Mouse (Mus musculus) layer of hippocampus, adult 11-12 months (tissue): ENCODE measurements at regions not wholly inside any gene's neighbourhood (a gene's known extent, or its start where the extent isn't known, plus 50 kb on each side); places are given as distances from the start of the nearest gene placed in this dataset.

Experiments
- DNase-seq: peaks from one replicate; pipeline ENCODE4 v3.0.0; 2022; ENCODE audit warnings: low spot score

GRCm38 (mm10) chr6:98754487-98754886, 411.9 kb upstream of the Gm765 start:
- DNase-seq = no peak

- no peak for DNase-seq
Observed at GRCm38 (mm10) chr6:98748618-98749017, 406.1 kb upstream of the Gm765 start.

- no peak for DNase-seq
Observed at GRCm38 (mm10) chr6:98746976-98747375, 404.4 kb upstream of the Gm765 start.

GRCm38 (mm10) chr6:98740447-98740846, 397.9 kb upstream of the Gm765 start:
- DNase-seq = no peak

- no peak for DNase-seq
Observed at GRCm38 (mm10) chr6:98731010-98731530, 388.5 kb upstream of the Gm765 start.

GRCm38 (mm10) chr6:98726605-98727144, 384.1 kb upstream of the Gm765 start:
- no peak for DNase-seq

GRCm38 (mm10) chr6:98704887-98705622, 362.5 kb upstream of the Gm765 start:
- DNase-seq = no peak

GRCm38 (mm10) chr6:98697571-98697970, 355.0 kb upstream of the Gm765 start:
- no peak for DNase-seq

GRCm38 (mm10) chr6:98693411-98693810, 350.9 kb upstream of the Gm765 start:
- DNase-seq = no peak

GRCm38 (mm10) chr6:98690133-98690532, 347.6 kb upstream of the Gm765 start:
- no peak for DNase-seq

GRCm38 (mm10) chr6:98689395-98689794, 346.8 kb upstream of the Gm765 start:
- peak; percentile 39 for DNase-seq

- no peak for DNase-seq
Observed at GRCm38 (mm10) chr6:98688624-98689023, 346.1 kb upstream of the Gm765 start.

- DNase-seq = no peak
Observed at GRCm38 (mm10) chr6:98666388-98666989, 323.9 kb upstream of the Gm765 start.

GRCm38 (mm10) chr6:98651827-98652226, 309.3 kb upstream of the Gm765 start:
- no peak for DNase-seq

GRCm38 (mm10) chr6:98651315-98651714, 308.8 kb upstream of the Gm765 start:
- DNase-seq = no peak

GRCm38 (mm10) chr6:98640316-98640715, 297.8 kb upstream of the Gm765 start:
- no peak for DNase-seq

GRCm38 (mm10) chr6:98635816-98636215, 293.3 kb upstream of the Gm765 start:
- DNase-seq = no peak

- peak; percentile 44 for DNase-seq
Observed at GRCm38 (mm10) chr6:98632278-98633063, 289.9 kb upstream of the Gm765 start.

GRCm38 (mm10) chr6:98631269-98631668, 288.7 kb upstream of the Gm765 start:
- DNase-seq = no peak

GRCm38 (mm10) chr6:98629646-98630045, 287.1 kb upstream of the Gm765 start:
- DNase-seq = no peak

- DNase-seq = no peak
Observed at GRCm38 (mm10) chr6:98626435-98626834, 283.9 kb upstream of the Gm765 start.

GRCm38 (mm10) chr6:98620886-98621285, 278.3 kb upstream of the Gm765 start:
- no peak for DNase-seq
